Mouse (Mus musculus): ENCODE measurements around the gene Colec11. TPM values are rescaled to one million over a fixed set of nuclear protein-coding genes. Genes with fewer than 3 reads are reported as not detected.
A peak's percentile ranks its signal among the peaks of the same experiment; 100 is the strongest.

Colec11 gene
- total and polyA plus RNA-seq, 3 experiments = not detected

GRCm38 (mm10) chr12:28628436-28628835, 5.3 kb upstream of the Colec11 start:
- Histone ChIP-seq H3K27me3 (replicated peaks) (peaks cover 2% of the 10 kb centered on the region), H3K36me3 (replicated peaks in 1 of 2; ENCODE audit: control insufficient read depth in 1 of 2, insufficient read depth in 1 of 2, low read length in 1 of 2) (peaks cover 48 to 55% of the 10 kb centered on the region in 2 experiments), H3K27ac (ENCODE audit: insufficient read depth, low read depth) (no peak overlapping the region), H3K4me2 (ENCODE audit: insufficient read depth, low read depth, poor library complexity, severe bottlenecking) (no peak overlapping the region), H3K9ac (ENCODE audit: insufficient read depth, low read depth) (no peak overlapping the region), H3K4me1 (ENCODE audit: control insufficient read depth in 1 of 2, insufficient read depth in 2 of 2) (peaks cover 15 to 52% of the 10 kb centered on the region in 2 experiments), H3K4me3 (replicated peaks in 1 of 3; ENCODE audit: low read depth in 2 of 3, low read length in 2 of 3, poor library complexity in 1 of 3) (no peak overlapping the region), H3K9me3 (replicated peaks; ENCODE audit: low read length) (no peaks in the 10 kb centered on the region), H3K79me2 (replicated peaks; ENCODE audit: control insufficient read depth, extremely low read depth, insufficient read depth, poor library complexity, severe bottlenecking) (peaks cover 11% of the 10 kb centered on the region)
- DNase-seq (ENCODE audit: extremely low read depth) = no peak
- dilution Hi-C loops (cut with MboI; ENCODE audit: extremely low pct_ligation_motif_present, extremely low pct_unique_long_range_greater_than_20kb, low sequenced_read_pairs) = no loop called here
- TF ChIP-seq BHLHE40 (IDR thresholded peaks at IDR 0.05; ENCODE audit: low read depth, low read length) (no peak), POLR2AphosphoS2 (IDR thresholded peaks at IDR 0.05; ENCODE audit: low read depth, low read length) (peak; percentile 67; the same call in 1 of the 2 replicates), MYC (IDR thresholded peaks at IDR 0.05; ENCODE audit: low read depth, low read length) (no peak), TCF12 (IDR thresholded peaks at IDR 0.05; ENCODE audit: low read depth, low read length) (no peak), PAX5 (IDR thresholded peaks at IDR 0.05; ENCODE audit: low read length) (no peak), MAFK (IDR thresholded peaks at IDR 0.05; ENCODE audit: insufficient replicate concordance, low read length) (peak; percentile 95), SMC3 (IDR thresholded peaks at IDR 0.05; ENCODE audit: low read depth, low read length) (no peak), KAT2A (IDR thresholded peaks at IDR 0.05; ENCODE audit: insufficient replicate concordance, low read length) (no peak), ZKSCAN1 (IDR thresholded peaks at IDR 0.05; ENCODE audit: borderline replicate concordance, low read depth, low read length) (no peak), ZMIZ1 (IDR thresholded peaks at IDR 0.05; ENCODE audit: low read depth, low read length) (peak; percentile 29; the same call in 1 of the 2 replicates)
- in situ Hi-C loops (cut with MboI; ENCODE audit: low pct_ligation_motif_present, low pct_unique_long_range_greater_than_20kb, low sequenced_read_pairs) = no loop called here

- no peak overlapping the region for H3K4me2 ChIP-seq (ENCODE audit: insufficient read depth, low read depth, poor library complexity, severe bottlenecking)
- no peak overlapping the region for H3K9ac ChIP-seq (ENCODE audit: insufficient read depth, low read depth)
- no peak overlapping the region for H3K27ac ChIP-seq (ENCODE audit: insufficient read depth, low read depth)
- TF ChIP-seq ZKSCAN1 (IDR thresholded peaks at IDR 0.05; ENCODE audit: borderline replicate concordance, low read depth, low read length) = no peak
- TF ChIP-seq IRF4 (IDR thresholded peaks at IDR 0.05; ENCODE audit: low read depth, low read length) = no peak
- TF ChIP-seq POLR2A (IDR thresholded peaks at IDR 0.05; ENCODE audit: low read depth, low read length) = peak; percentile 22; the same call in 1 of the 2 replicates
- dilution Hi-C loops (cut with MboI; ENCODE audit: extremely low pct_ligation_motif_present, extremely low pct_unique_long_range_greater_than_20kb, low sequenced_read_pairs) = no loop called here
- H3K79me2 ChIP-seq (replicated peaks; ENCODE audit: control insufficient read depth, extremely low read depth, insufficient read depth, poor library complexity, severe bottlenecking) = no peaks in the 10 kb centered on the region
- no peak overlapping the region for H3K4me3 ChIP-seq (replicated peaks in 1 of 3; ENCODE audit: low read depth in 2 of 3, low read length in 2 of 3, poor library complexity in 1 of 3)
- in situ Hi-C loops (cut with MboI; ENCODE audit: low pct_ligation_motif_present, low pct_unique_long_range_greater_than_20kb, low sequenced_read_pairs) = no loop called here
- no peaks in the 10 kb centered on the region for H3K9me3 ChIP-seq (replicated peaks; ENCODE audit: low read length)
- H3K4me1 ChIP-seq (ENCODE audit: control insufficient read depth in 1 of 2, insufficient read depth in 2 of 2) = peaks cover 3 to 39% of the 10 kb centered on the region in 2 experiments; a peak in 3 of 4 replicates
- H3K27me3 ChIP-seq (replicated peaks) = peaks cover 5% of the 10 kb centered on the region
- DNase-seq (ENCODE audit: extremely low read depth) = no peak
- H3K36me3 ChIP-seq (replicated peaks in 1 of 2; ENCODE audit: control insufficient read depth in 1 of 2, insufficient read depth in 1 of 2, low read length in 1 of 2) = peaks cover 35 to 42% of the 10 kb centered on the region in 2 experiments
Observed at GRCm38 (mm10) chr12:28627092-28627491, 3.9 kb upstream of the Colec11 start.

GRCm38 (mm10) chr12:28625407-28625806, 2.2 kb upstream of the Colec11 start:
- in situ Hi-C loops (cut with MboI; ENCODE audit: low pct_ligation_motif_present, low pct_unique_long_range_greater_than_20kb, low sequenced_read_pairs) = no loop called here

More at GRCm38 (mm10) chr12:28625407-28625806, 2.2 kb upstream of the Colec11 start:
- H3K9me3 ChIP-seq (replicated peaks; ENCODE audit: low read length) = no peaks in the 10 kb centered on the region
- TF ChIP-seq CHD1 (IDR thresholded peaks at IDR 0.05; ENCODE audit: low read depth, low read length) (no peak), RAD21 (IDR thresholded peaks at IDR 0.05; ENCODE audit: low read depth, low read length) (no peak), NRF1 (IDR thresholded peaks at IDR 0.05; ENCODE audit: low read depth, low read length) (no peak), USF2 (conservative IDR thresholded peaks at IDR 0.05; ENCODE audit: low read depth, low read length) (no peak), ZC3H11A (IDR thresholded peaks at IDR 0.05; ENCODE audit: low read depth, low read length) (no peak), HCFC1 (IDR thresholded peaks at IDR 0.05; ENCODE audit: low read depth, low read length) (no peak), TBP (conservative IDR thresholded peaks at IDR 0.05; ENCODE audit: low read depth, low read length) (no peak), ETS1 (conservative IDR thresholded peaks at IDR 0.05; ENCODE audit: low read depth, low read length) (no peak), JUND (conservative IDR thresholded peaks at IDR 0.05; ENCODE audit: low read depth, low read length) (no peak), NELFE (IDR thresholded peaks at IDR 0.05; ENCODE audit: low read depth, low read length) (no peak), GABPA (IDR thresholded peaks at IDR 0.05; ENCODE audit: insufficient replicate concordance, low read depth, low read length) (no peak), MYC (IDR thresholded peaks at IDR 0.05; ENCODE audit: low read depth, low read length) (no peak), EP300 (IDR thresholded peaks at IDR 0.05; ENCODE audit: low read length) (no peak), ZKSCAN1 (IDR thresholded peaks at IDR 0.05; ENCODE audit: borderline replicate concordance, low read depth, low read length) (no peak), UBTF (IDR thresholded peaks at IDR 0.05; ENCODE audit: low read depth, low read length) (no peak), MAFK (IDR thresholded peaks at IDR 0.05; ENCODE audit: insufficient replicate concordance, low read length) (no peak), USF1 (IDR thresholded peaks at IDR 0.05; ENCODE audit: low read depth, low read length) (no peak)
- H3K27me3 ChIP-seq (replicated peaks) = peaks cover 18% of the 10 kb centered on the region
- H3K79me2 ChIP-seq (replicated peaks; ENCODE audit: control insufficient read depth, extremely low read depth, insufficient read depth, poor library complexity, severe bottlenecking) = no peaks in the 10 kb centered on the region
- no peak overlapping the region for H3K4me2 ChIP-seq (ENCODE audit: insufficient read depth, low read depth, poor library complexity, severe bottlenecking)
- H3K4me1 ChIP-seq (ENCODE audit: control insufficient read depth in 1 of 2, insufficient read depth in 2 of 2) = peaks cover 3 to 26% of the 10 kb centered on the region in 2 experiments; a peak in 3 of 4 replicates
- dilution Hi-C loops (cut with MboI; ENCODE audit: extremely low pct_ligation_motif_present, extremely low pct_unique_long_range_greater_than_20kb, low sequenced_read_pairs) = no loop called here
- no peak overlapping the region for H3K4me3 ChIP-seq (replicated peaks in 1 of 3; ENCODE audit: low read depth in 2 of 3, low read length in 2 of 3, poor library complexity in 1 of 3)
- H3K9ac ChIP-seq (ENCODE audit: insufficient read depth, low read depth) = no peak overlapping the region
- H3K27ac ChIP-seq (ENCODE audit: insufficient read depth, low read depth) = no peak overlapping the region
- no peak for DNase-seq (ENCODE audit: extremely low read depth)
- peaks cover 19 to 25% of the 10 kb centered on the region in 2 experiments for H3K36me3 ChIP-seq (replicated peaks in 1 of 2; ENCODE audit: control insufficient read depth in 1 of 2, insufficient read depth in 1 of 2, low read length in 1 of 2)

Data from CH12.LX (cell line).